Mouse (Mus musculus): Measurements from ENCODE around the gene Spryd4.
"Not testable (repeated sequence)": the region's sequence is repeated elsewhere in the genome, so short reads cannot be mapped to it uniquely, and the experiment has no call there.

Gene Spryd4

GRCm38 (mm10) chr10:128211390-128212108, at the start of gene Spryd4:
Gene Spryd4, minus strand, starts transcription at chr10:128211807.
- DNase-seq, result peak; percentile 89

GRCm38 (mm10) chr10:128260376-128260775, 48.8 kb upstream of the Spryd4 start:
- not testable (repeated sequence) for DNase-seq

- DNase-seq, result no peak
Observed at GRCm38 (mm10) chr10:128259946-128260345, 48.3 kb upstream of the Spryd4 start.

GRCm38 (mm10) chr10:128258953-128259352, 47.3 kb upstream of the Spryd4 start:
- no peak for DNase-seq

GRCm38 (mm10) chr10:128256328-128256727, 44.7 kb upstream of the Spryd4 start:
- no peak for DNase-seq

DNA sequence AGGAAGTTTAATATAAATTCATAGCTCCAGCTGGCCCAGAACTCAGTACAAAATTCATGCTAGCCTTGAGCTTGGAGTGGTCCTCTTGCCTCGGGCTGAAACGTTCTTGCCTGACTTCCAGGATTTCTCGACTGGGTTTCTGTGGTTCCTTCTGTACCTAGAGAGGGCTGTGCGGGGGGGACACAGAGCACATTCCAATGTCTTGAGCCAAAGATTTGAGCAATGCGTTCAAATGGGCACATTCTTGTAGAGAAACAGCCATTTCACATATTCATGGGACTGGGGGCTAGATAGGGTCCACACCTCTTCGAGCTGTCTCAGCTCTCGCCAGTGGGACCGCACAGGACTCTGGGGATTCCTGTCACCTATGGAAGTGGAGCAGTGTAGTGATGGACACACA, 44.3 kb upstream of the Spryd4 start:
- no peak for DNase-seq

- DNase-seq, result no peak
Observed at GRCm38 (mm10) chr10:128253677-128254255, 42.2 kb upstream of the Spryd4 start, which contains the start of gene Apon. Gene Apon, plus strand, starts transcription at chr10:128254096.

GRCm38 (mm10) chr10:128250565-128250964, 39.0 kb upstream of the Spryd4 start:
- DNase-seq, result no peak

GRCm38 (mm10) chr10:128247020-128247732, 35.6 kb upstream of the Spryd4 start:
- DNase-seq, result no peak

DNA sequence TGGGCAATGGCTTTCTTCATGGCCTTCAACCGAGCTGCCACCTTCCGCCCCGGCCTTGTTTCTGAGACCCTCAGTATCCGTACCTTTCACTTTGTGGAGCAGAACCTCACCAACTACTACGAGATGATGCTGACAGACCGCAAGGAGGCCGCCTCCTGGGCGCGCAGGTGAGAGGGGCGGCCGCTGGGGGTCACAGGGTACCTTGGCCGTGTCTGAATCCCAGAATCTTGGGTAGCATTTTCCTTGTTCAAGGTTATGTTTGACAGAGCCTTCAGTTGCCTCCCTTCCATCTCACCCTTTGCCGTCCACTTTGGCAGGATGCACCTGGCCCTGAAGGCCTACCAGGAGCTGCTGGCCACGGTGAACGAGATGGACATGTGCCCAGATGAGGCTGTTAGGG, 32.5 kb upstream of the Spryd4 start:
- no peak for DNase-seq

- DNase-seq, result no peak
Observed at GRCm38 (mm10) chr10:128243252-128243651, 31.6 kb upstream of the Spryd4 start.

DNA sequence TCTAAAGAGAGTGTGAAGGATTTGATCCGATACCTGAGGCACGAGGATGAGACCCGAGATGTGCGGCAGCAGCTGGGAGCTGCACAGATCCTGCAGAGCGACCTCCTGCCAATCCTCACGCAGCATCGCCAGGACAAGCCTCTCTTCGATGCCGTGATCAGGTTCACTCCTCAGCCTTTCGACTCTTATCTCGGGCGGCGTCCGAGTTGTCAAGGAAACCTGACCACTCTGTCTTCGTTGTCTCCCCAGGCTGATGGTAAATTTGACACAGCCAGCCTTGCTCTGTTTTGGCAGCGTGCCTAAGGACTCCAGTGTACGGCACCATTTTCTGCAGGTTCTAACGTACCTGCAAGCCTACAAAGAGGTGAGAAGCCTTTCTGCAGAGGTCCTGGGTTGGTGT, 28.5 kb upstream of the Spryd4 start:
- no peak for DNase-seq

- DNase-seq, result no peak
Observed at GRCm38 (mm10) chr10:128239140-128239539, 27.5 kb upstream of the Spryd4 start.

GRCm38 (mm10) chr10:128237807-128238480, 26.3 kb upstream of the Spryd4 start:
- DNase-seq, result no peak

GRCm38 (mm10) chr10:128236321-128236720, 24.7 kb upstream of the Spryd4 start:
- DNase-seq, result no peak

DNA sequence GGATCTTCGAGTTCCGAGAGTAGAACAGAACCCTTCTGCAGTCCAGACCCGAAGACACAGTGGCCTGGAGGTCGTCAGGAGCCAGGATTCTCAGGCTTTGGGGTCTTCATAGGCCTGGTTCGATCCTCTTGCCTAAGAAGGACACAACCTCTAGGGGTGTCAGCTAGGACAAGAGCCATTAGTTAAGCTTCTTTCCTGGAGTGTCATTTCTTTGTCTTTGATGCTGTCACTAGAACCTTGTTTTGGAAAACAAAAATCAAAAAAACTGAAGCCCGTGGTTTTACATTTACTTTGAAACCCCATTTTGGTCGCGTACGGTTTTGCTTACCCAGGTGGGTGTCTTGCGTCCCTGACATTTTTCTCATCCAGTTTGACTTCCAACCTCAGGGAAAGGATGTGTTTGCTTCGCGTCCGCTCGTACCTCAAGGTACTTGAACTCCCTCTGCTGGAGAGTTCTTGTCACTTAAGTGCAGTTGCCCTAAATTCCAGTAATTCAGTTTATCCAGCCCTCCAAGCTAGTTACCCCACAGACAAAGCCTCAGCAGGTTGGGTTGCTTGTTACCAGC, 20.9 kb upstream of the Spryd4 start:
- no peak for DNase-seq

- DNase-seq, result peak; percentile 89
Observed at GRCm38 (mm10) chr10:128231697-128232419, 20.3 kb upstream of the Spryd4 start, which contains the start of gene Timeless. Gene Timeless, plus strand, starts transcription at chr10:128232065.

DNA sequence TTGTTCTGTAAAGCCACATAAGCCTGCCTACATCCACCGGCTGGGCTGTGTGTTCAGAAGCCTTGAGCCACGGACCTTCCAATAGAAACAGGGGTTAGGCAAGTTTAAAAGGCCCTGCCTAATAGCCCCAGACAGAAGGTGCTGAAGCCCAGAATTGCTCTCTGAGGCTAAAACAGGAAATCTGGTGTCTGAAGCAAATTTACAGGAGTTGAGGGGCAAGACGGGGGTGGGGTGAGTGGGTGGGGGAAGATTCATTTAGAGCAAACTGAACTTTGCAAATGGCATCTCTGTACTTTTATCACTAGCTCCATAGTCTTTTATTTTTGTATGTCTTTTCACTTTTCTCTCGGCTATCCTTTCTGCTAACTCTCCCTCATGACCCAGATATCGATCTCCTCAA, 19.5 kb upstream of the Spryd4 start:
- DNase-seq, result no peak

GRCm38 (mm10) chr10:128230582-128230981, 19.0 kb upstream of the Spryd4 start:
- no peak for DNase-seq

DNA sequence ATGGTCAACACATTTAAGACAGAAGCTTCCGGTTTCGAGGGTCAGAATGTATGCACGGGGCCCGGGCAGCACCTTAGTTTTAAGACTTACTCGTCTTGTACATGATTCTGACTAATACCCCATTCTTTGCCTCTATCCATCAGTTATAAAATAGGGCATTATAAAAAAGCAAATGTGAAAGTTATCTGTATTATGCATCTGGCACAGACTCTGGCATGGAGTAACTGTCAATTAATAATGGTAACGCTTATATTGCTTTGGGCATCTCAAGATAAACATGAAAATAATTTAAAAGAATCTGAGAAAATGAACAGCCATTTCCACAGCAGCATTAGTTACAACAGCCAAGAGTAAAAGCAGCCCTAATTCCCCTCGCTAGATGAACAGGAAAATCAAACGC, 16.4 kb upstream of the Spryd4 start:
- no peak for DNase-seq

- no peak for DNase-seq
Observed at GRCm38 (mm10) chr10:128227592-128227991, 16.0 kb upstream of the Spryd4 start.

GRCm38 (mm10) chr10:128225538-128225937, 13.9 kb upstream of the Spryd4 start, which contains the start of gene Mip:
Gene Mip, plus strand, starts transcription at chr10:128225838.
- DNase-seq, result no peak
